Mouse (Mus musculus): ENCODE results near the gene Txndc8. TPM values are rescaled to one million over a fixed set of nuclear protein-coding genes. Genes with fewer than 3 reads are reported as not detected.

Gene Txndc8
- polyA plus RNA-seq (2014; fragmentation: Illumina TruSeq; extraction: RNeasy Lipid Tissue Mini Kit (QIAGEN cat#74804); ENCODE audit: low read depth, low replicate concordance), result 791 TPM

DNA sequence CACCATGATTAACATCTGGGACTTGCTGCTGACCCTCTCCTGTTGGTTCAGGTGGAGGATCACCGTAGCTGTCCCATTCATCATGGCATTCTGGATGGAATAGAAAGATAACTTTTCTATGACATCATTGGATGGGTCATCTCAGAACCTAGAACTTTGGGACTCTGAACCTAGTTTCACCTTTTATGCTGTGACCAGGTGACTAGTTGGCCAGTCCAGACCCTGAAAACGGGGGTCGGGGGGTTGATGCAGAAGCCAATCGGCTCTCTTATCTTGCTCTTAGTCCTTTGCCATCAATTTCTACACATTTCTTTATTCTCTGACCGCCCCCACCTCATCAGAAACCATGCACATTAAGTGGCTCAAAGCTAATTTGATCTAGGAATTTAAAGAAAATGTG is at the start of gene Txndc8:
Txndc8 (minus strand) TSS at position 101 of the 400 bp plus-strand sequence.

DNA sequence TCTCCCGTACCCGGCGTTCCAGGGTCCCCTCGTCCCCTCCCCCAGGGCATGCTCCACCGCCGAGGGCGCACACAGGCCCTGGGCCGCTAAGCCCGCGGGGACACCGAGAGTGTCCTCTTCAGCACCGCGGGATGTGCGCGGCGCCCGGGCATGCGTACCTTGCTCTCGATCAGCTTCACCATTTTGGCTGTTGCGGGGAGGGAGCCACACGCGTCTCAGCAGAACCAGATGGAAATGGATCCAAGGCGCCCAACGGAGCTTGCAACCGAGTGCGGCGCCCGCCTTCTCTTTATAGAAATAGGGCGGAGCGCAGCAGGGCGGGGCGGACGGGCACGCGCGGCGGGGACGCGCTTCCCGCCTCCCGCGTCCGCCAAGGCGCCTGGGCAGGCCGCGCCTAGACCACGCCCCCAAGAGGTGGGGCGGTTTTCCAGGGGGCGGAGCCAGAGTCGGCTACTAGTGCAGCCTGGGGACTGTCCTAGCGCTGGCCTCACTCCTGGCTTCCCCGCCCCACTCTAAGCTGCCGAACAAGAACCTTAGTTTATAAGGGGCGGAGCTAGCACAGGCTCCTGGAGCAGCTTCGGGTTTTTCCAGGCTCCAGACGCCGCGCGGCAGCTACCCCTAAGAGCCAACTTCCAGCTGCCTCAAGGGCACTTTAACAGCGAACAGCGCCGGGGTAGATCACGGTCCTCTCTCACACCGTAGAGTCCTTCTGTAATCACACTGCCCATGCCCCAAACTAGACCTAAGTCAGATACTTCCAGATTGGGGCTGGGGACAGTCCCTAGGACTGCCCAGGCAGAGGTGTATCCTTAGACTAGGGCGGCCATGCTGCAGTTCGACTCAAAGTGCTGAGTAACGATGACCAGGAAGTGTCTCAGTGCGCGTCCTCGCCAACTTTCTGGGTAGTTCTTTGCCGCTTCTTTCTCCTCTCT is 52.6 kb downstream of the Txndc8 start, which contains the start of gene Txn1:
Txn1 (minus strand) TSS at position 383 of the 932 bp plus-strand sequence.

Other genes starting within 250 kb of the Txndc8 start
- not detected for gene D630039A03Rik, start 92.8 kb downstream of the Txndc8 start, polyA plus RNA-seq (2014; fragmentation: Illumina TruSeq; extraction: RNeasy Lipid Tissue Mini Kit (QIAGEN cat#74804); ENCODE audit: low read depth, low replicate concordance)
- 28.4 TPM for gene Txn1, start 52.7 kb downstream of the Txndc8 start, polyA plus RNA-seq (2014; fragmentation: Illumina TruSeq; extraction: RNeasy Lipid Tissue Mini Kit (QIAGEN cat#74804); ENCODE audit: low read depth, low replicate concordance)
- gene Svep1, start 197.7 kb upstream of the Txndc8 start, polyA plus RNA-seq (2014; fragmentation: Illumina TruSeq; extraction: RNeasy Lipid Tissue Mini Kit (QIAGEN cat#74804); ENCODE audit: low read depth, low replicate concordance), result 0.41 TPM

All from testis, adult 10 weeks (tissue).